In genomic region chr12:24716721-24717301, GRCm38 (mm10) we compare ENCODE assay signal across 8 mouse cellular contexts. TPM values are rescaled to one million over a fixed set of nuclear protein-coding genes. Genes with fewer than 3 reads are reported as not detected.
DNase-seq lines count a peak whose midpoint lies in the region; ATAC-seq and TF ChIP-seq lines count a peak whose summit lies in the region.

No protein-coding gene starts in this region.

- 49% methylated on average over 4 of the region's 4 CpGs for WGBS in heart, embryonic 10.5 days
- WGBS in midbrain, embryonic 11.5 days, result 54% methylated on average over 4 of the region's 4 CpGs
- 49% methylated on average over 4 of the region's 4 CpGs for WGBS in stomach, postnatal 0 days

- H3K36me3 ChIP-seq in heart, embryonic 10.5 days, result peaks cover 31% of the 10 kb centered on the region
- peaks cover 0 to 4% of the 10 kb centered on the region in 2 experiments; a peak in 3 of 4 replicates for H3K36me3 ChIP-seq in MEL (ENCODE audit: control insufficient read depth in 1 of 2, insufficient read depth in 2 of 2, low read length in 2 of 2)
- H3K36me3 ChIP-seq in midbrain, embryonic 11.5 days (ENCODE audit: control insufficient read depth, insufficient read depth, low read length), result peaks cover 6% of the 10 kb centered on the region; the same call in 1 of the 2 replicates
- H3K36me3 ChIP-seq in stomach, postnatal 0 days (ENCODE audit: control insufficient read depth, insufficient read depth, low read length), result peaks cover 3% of the 10 kb centered on the region; the same call in 1 of the 2 replicates

- H3K4me1 ChIP-seq in heart, embryonic 10.5 days, result peaks cover 15% of the 10 kb centered on the region
- H3K4me1 ChIP-seq in MEL (ENCODE audit: control insufficient read depth in 1 of 2, insufficient read depth in 2 of 2, low read length in 2 of 2), result peaks cover 0 to under 1% of the 10 kb centered on the region in 2 experiments; a peak in 1 of 4 replicates
- H3K4me1 ChIP-seq in cortical plate, adult 2 months (ENCODE audit: control insufficient read depth, insufficient read depth, low read length), result no peaks in the 10 kb centered on the region
- peaks cover 5% of the 10 kb centered on the region; the same call in 1 of the 2 replicates for H3K4me1 ChIP-seq in midbrain, embryonic 11.5 days (ENCODE audit: control insufficient read depth, insufficient read depth, low read length)
- no peaks in the 10 kb centered on the region for H3K4me1 ChIP-seq in stomach, postnatal 0 days (replicated peaks; ENCODE audit: control insufficient read depth, insufficient read depth)

- ATAC-seq in hematopoietic stem cell, adult 5-6 weeks (replicated peaks in 1 of 2; ENCODE audit: insufficient read depth in 1 of 2, low FRiP score in 2 of 2, low TSS enrichment in 1 of 2, low read depth in 1 of 2, poor library complexity in 2 of 2, severe bottlenecking in 2 of 2), result peak; percentile 76 to 85
- peak; percentile 66 for ATAC-seq in midbrain, embryonic 11.5 days (ENCODE audit: low FRiP score)
- ATAC-seq in stomach, postnatal 0 days (ENCODE audit: low FRiP score, low TSS enrichment), result peak; percentile 64

- no peak overlapping the region for H3K9ac ChIP-seq in MEL (ENCODE audit: control insufficient read depth, low read depth, low read length, poor library complexity, severe bottlenecking)
- H3K9ac ChIP-seq in midbrain, embryonic 11.5 days (ENCODE audit: low read length), result no peak overlapping the region
- no peak overlapping the region for H3K9ac ChIP-seq in stomach, postnatal 0 days (ENCODE audit: low read length)

- peak overlapping the region; percentile 42; the same call in 1 of the 2 replicates for H3K27ac ChIP-seq in heart, embryonic 10.5 days
- H3K27ac ChIP-seq in MEL (ENCODE audit: control insufficient read depth, low read depth, low read length), result no peak overlapping the region
- no peak overlapping the region for H3K27ac ChIP-seq in cortical plate, adult 2 months (ENCODE audit: insufficient read depth, low read length)
- H3K27ac ChIP-seq in midbrain, embryonic 11.5 days (ENCODE audit: low read depth, low read length), result no peak overlapping the region
- H3K27ac ChIP-seq in stomach, postnatal 0 days (replicated peaks), result no peak overlapping the region

- H3K27me3 ChIP-seq in heart, embryonic 10.5 days (ENCODE audit: insufficient read depth, poor library complexity, severe bottlenecking), result no peaks in the 10 kb centered on the region
- H3K27me3 ChIP-seq in MEL (ENCODE audit: control insufficient read depth in 1 of 2, insufficient read depth in 2 of 2, low read length in 2 of 2), result no peaks in the 10 kb centered on the region
- no peaks in the 10 kb centered on the region for H3K27me3 ChIP-seq in midbrain, embryonic 11.5 days (ENCODE audit: control insufficient read depth, insufficient read depth, low read length)
- H3K27me3 ChIP-seq in stomach, postnatal 0 days (ENCODE audit: control insufficient read depth, insufficient read depth, low read length), result no peaks in the 10 kb centered on the region

- H3K79me2 ChIP-seq in MEL (ENCODE audit: control insufficient read depth, insufficient read depth, low read length, poor library complexity), result no peaks in the 10 kb centered on the region; the same call in 1 of the 2 replicates

- no peak overlapping the region for H3K4me3 ChIP-seq in heart, embryonic 10.5 days
- no peak overlapping the region for H3K4me3 ChIP-seq in MEL (ENCODE audit: control insufficient read depth in 1 of 2, insufficient read depth in 1 of 2, low read depth in 2 of 2, low read length in 2 of 2)
- H3K4me3 ChIP-seq in cortical plate, adult 2 months (ENCODE audit: insufficient read depth, low read length), result no peak overlapping the region
- H3K4me3 ChIP-seq in midbrain, embryonic 11.5 days (ENCODE audit: low read depth, low read length), result no peak overlapping the region
- no peak overlapping the region for H3K4me3 ChIP-seq in stomach, postnatal 0 days (ENCODE audit: low read depth, low read length)

- DNase-seq in heart, embryonic 10.5 days (ENCODE audit: low spot score), result no peak
- no peak for DNase-seq in heart, postnatal 25 days (ENCODE audit: low spot score)
- DNase-seq in MEL (ENCODE audit: low read depth, low spot score), result peak; percentile 70
- DNase-seq in left cerebral cortex, postnatal 25 days (ENCODE audit: low spot score in 2 of 2), result peak; percentile 53 to 56
- no peak for DNase-seq in midbrain, embryonic 11.5 days (ENCODE audit: low spot score, missing footprints)
- peak; percentile 44 for DNase-seq in stomach, postnatal 0 days (ENCODE audit: low spot score)

- TF ChIP-seq CTCF in MEL (IDR thresholded peaks at IDR 0.05 in 2 of 3, conservative IDR thresholded peaks at IDR 0.05 in 1 of 3; ENCODE audit: control insufficient read depth in 1 of 3, insufficient read depth in 1 of 3, low read depth in 2 of 3, low read length in 3 of 3, poor library complexity in 1 of 3, severe bottlenecking in 1 of 3), result peak; percentile 86 to 93 (median 87)
- peak; percentile 72 for TF ChIP-seq CTCF in cortical plate, adult 2 months (IDR thresholded peaks at IDR 0.05; ENCODE audit: extremely low read depth, insufficient read depth, low read length)
- peak; percentile 93 for TF ChIP-seq CTCF in stomach, postnatal 0 days (IDR thresholded peaks at IDR 0.05; ENCODE audit: low read depth)

- no peaks in the 10 kb centered on the region for H3K9me3 ChIP-seq in heart, embryonic 10.5 days
- H3K9me3 ChIP-seq in MEL (replicated peaks; ENCODE audit: insufficient read depth, low read length), result no peaks in the 10 kb centered on the region
- no peaks in the 10 kb centered on the region for H3K9me3 ChIP-seq in midbrain, embryonic 11.5 days (ENCODE audit: control insufficient read depth, low read length)
- H3K9me3 ChIP-seq in stomach, postnatal 0 days (ENCODE audit: control insufficient read depth, low read length), result no peaks in the 10 kb centered on the region

- intact Hi-C loops in heart, postnatal 25 days (cut with DNase I), result loop anchor here (2.0 to 5.0 kb wide), 2 partner anchors 115 to 232 kb away; partner anchors contain the start of gene Mboat2
- intact Hi-C loops in left cerebral cortex, postnatal 25 days (cut with DNase I), result loop anchor here (10.0 kb wide), 1 partner anchor 1578 kb away; no protein-coding TSS in a partner anchor

- TF ChIP-seq EP300 in MEL (IDR thresholded peaks at IDR 0.05; ENCODE audit: low read depth in 1 of 2, low read length in 2 of 2), result no peak
- TF ChIP-seq EP300 in stomach, postnatal 0 days (optimal IDR thresholded peaks at IDR 0.05), result no peak

- no peak for TF ChIP-seq POLR2A in MEL (IDR thresholded peaks at IDR 0.05; ENCODE audit: control insufficient read depth in 1 of 2, insufficient read depth in 1 of 2, low read depth in 1 of 2, low read length in 2 of 2, poor library complexity in 1 of 2)
- TF ChIP-seq POLR2A in cortical plate, adult 2 months (IDR thresholded peaks at IDR 0.05; ENCODE audit: extremely low read depth, insufficient read depth, low read length), result no peak

- TF ChIP-seq RAD21 in MEL (IDR thresholded peaks at IDR 0.05; ENCODE audit: low read depth, low read length), result peak; percentile 76

- H3K4me2 ChIP-seq in midbrain, embryonic 11.5 days, result no peak overlapping the region
- H3K4me2 ChIP-seq in stomach, postnatal 0 days (replicated peaks; ENCODE audit: low read depth), result no peak overlapping the region

TF ChIP-seq in MEL, 35 proteins besides CTCF, POLR2A, EP300 and RAD21:
- TF ChIP-seq SIN3A (IDR thresholded peaks at IDR 0.05; ENCODE audit: low read length), result 0 out of 2 replicates have a peak, but pooled peaks have one; percentile 28
- no peak for TF ChIP-seq USF1 (IDR thresholded peaks at IDR 0.05; ENCODE audit: low read depth, low read length)
- peak; percentile 90 for TF ChIP-seq SMC3 (IDR thresholded peaks at IDR 0.05; ENCODE audit: low read depth, low read length)
- no peak for TF ChIP-seq MAFK (IDR thresholded peaks at IDR 0.05; ENCODE audit: borderline replicate concordance, low read depth, low read length)
- no peak for TF ChIP-seq MYB (IDR thresholded peaks at IDR 0.05; ENCODE audit: low read depth, low read length)
- TF ChIP-seq MYC (IDR thresholded peaks at IDR 0.05; ENCODE audit: low read depth, low read length), result no peak
- TF ChIP-seq ZC3H11A (IDR thresholded peaks at IDR 0.05; ENCODE audit: low read depth, low read length), result peak; percentile 77
- TF ChIP-seq JUND (IDR thresholded peaks at IDR 0.05; ENCODE audit: low read depth, low read length), result no peak
- no peak for TF ChIP-seq MXI1 (IDR thresholded peaks at IDR 0.05; ENCODE audit: low read depth, low read length)
- TF ChIP-seq TAL1 (IDR thresholded peaks at IDR 0.05; ENCODE audit: low read length), result no peak
- TF ChIP-seq ZMIZ1 (IDR thresholded peaks at IDR 0.05; ENCODE audit: low read depth, low read length), result no peak
- TF ChIP-seq RCOR1 (IDR thresholded peaks at IDR 0.05; ENCODE audit: low read depth, low read length), result no peak

RNA-seq across cellular contexts. Expression of gene Rrm2, which starts 8.8 kb away (rescaled TPM):
- polyA plus RNA-seq in heart, embryonic 10.5 days (2016; fragmentation: Nextera tagmentation; extraction: Ambion mirVana), result 307 TPM in 2 replicates
- 1 to 10 TPM; 3.6 to 4.8 TPM for total RNA-seq in heart, postnatal 25 days (2021)
- 81.2 and 88.2 TPM in 2 replicates for total RNA-seq in MEL (2012; rRNA removed)
- polyA plus RNA-seq in MEL (2012; ENCODE audit: insufficient read depth in 1 of 2, insufficient read length in 2 of 2, low read depth in 1 of 2, low replicate concordance in 2 of 2, missing spikeins in 1 of 2), result 100 to 1,000 TPM; 127 to 158 TPM
- polyA plus RNA-seq in cortical plate, adult 2 months (2012; rRNA removed), result 1.6 and 1.8 TPM in 2 replicates
- 61.3 and 69.3 TPM in 2 replicates for total RNA-seq in hematopoietic stem cell, adult 5-6 weeks (2017)
- 1 to 10 TPM; 2.3 to 3.0 TPM for total RNA-seq in left cerebral cortex, postnatal 25 days (2021)
- 542 and 553 TPM in 2 replicates for polyA plus RNA-seq in midbrain, embryonic 11.5 days (2014; fragmentation: Nextera tagmentation; extraction: Ambion mirVana)
- polyA plus RNA-seq in stomach, postnatal 0 days (2015; fragmentation: Nextera tagmentation; extraction: Ambion mirVana), result 38.0 and 41.2 TPM in 2 replicates

RNA-seq across cellular contexts. Expression of gene Cys1, which starts 35.2 kb away (rescaled TPM):
- polyA plus RNA-seq in heart, embryonic 10.5 days (2016; fragmentation: Nextera tagmentation; extraction: Ambion mirVana), result 0.28 and 0.34 TPM in 2 replicates
- total RNA-seq in heart, postnatal 25 days (2021), result 1 to 10 TPM; 3.4 to 8.0 TPM
- not detected in 2 replicates for total RNA-seq in MEL (2012; rRNA removed)
- not detected for polyA plus RNA-seq in MEL (2012; ENCODE audit: insufficient read depth in 1 of 2, insufficient read length in 2 of 2, low read depth in 1 of 2, low replicate concordance in 2 of 2, missing spikeins in 1 of 2)
- 13.7 and 14.7 TPM in 2 replicates for polyA plus RNA-seq in cortical plate, adult 2 months (2012; rRNA removed)
- total RNA-seq in hematopoietic stem cell, adult 5-6 weeks (2017), result not detected in 2 replicates
- total RNA-seq in left cerebral cortex, postnatal 25 days (2021), result 10 to 100 TPM; 15.5 to 15.6 TPM
- polyA plus RNA-seq in midbrain, embryonic 11.5 days (2014; fragmentation: Nextera tagmentation; extraction: Ambion mirVana), result 0.57 and 1.7 TPM in 2 replicates
- polyA plus RNA-seq in stomach, postnatal 0 days (2015; fragmentation: Nextera tagmentation; extraction: Ambion mirVana), result 1.4 and 1.9 TPM in 2 replicates

Comparison
In these comparisons a context has a peak if more than half of its experiments do, and no peak if none do; other contexts are left out.
1. DNase-seq: peak in MEL (single experiment), left cerebral cortex, postnatal 25 days (2 of 2) and stomach, postnatal 0 days (single experiment); none in heart, embryonic 10.5 days (single experiment), heart, postnatal 25 days (single experiment) and midbrain, embryonic 11.5 days (single experiment).
2. RNA of gene Rrm2, which starts 8.8 kb away (polyA plus RNA-seq): 542 to 553 TPM in midbrain, embryonic 11.5 days, 307 TPM in heart, embryonic 10.5 days, 127 to 158 TPM in MEL and 38.0 to 41.2 TPM in stomach, postnatal 0 days; 1.6 to 1.8 TPM in cortical plate, adult 2 months; every median in the first group is over 10 times any median in the second.
3. Peak in every context shown above with its lines, with median percentiles within 50 percentile points of each other: CTCF ChIP-seq and ATAC-seq.